Mouse (Mus musculus) heart, embryonic 12.5 days (tissue): ENCODE results near the gene Ankrd42. TPM values are rescaled to one million over a fixed set of nuclear protein-coding genes. Genes with fewer than 3 reads are reported as not detected.

Experiments
- ATAC-seq: fragments of 200-750 bp; cut with Nextera tagmentation; 2 replicates; pipeline ENCODE4 v1.8.0; 2017; ENCODE audit warnings: moderate TSS enrichment, moderate library complexity; ENCODE audit not compliant: insufficient number of reproducible peaks, low FRiP score
- H3K27ac ChIP-seq: fragments of 300-500 bp; sonication (generic); 2 replicates; pipeline ENCODE4 v1.5.1; 2016; ENCODE audit warnings: mild to moderate bottlenecking, moderate library complexity; ENCODE audit not compliant: poor library complexity, severe bottlenecking
- H3K27me3 ChIP-seq: fragments of 300-500 bp; sonication (generic); replicated peaks from 2 replicates; pipeline ENCODE4 v1.6.1; 2016; ENCODE audit warnings: mild to moderate bottlenecking, moderate library complexity
- H3K36me3 ChIP-seq: fragments of 300-500 bp; sonication (generic); 2 replicates; pipeline ENCODE4 v1.6.1; 2016; ENCODE audit warnings: mild to moderate bottlenecking, moderate library complexity
- H3K4me1 ChIP-seq: fragments of 300-500 bp; sonication (generic); replicated peaks from 2 replicates; pipeline ENCODE4 v1.6.1; 2016; ENCODE audit warnings: mild to moderate bottlenecking
- H3K4me2 ChIP-seq: fragments of 300-500 bp; sonication (generic); 2 replicates; pipeline ENCODE4 v1.6.1; 2016; ENCODE audit warnings: mild to moderate bottlenecking, moderate library complexity
- H3K4me3 ChIP-seq: fragments of 300-500 bp; sonication (generic); 2 replicates; pipeline ENCODE4 v1.5.1; 2016; ENCODE audit warnings: mild to moderate bottlenecking
- H3K9ac ChIP-seq: fragments of 300-500 bp; sonication (generic); 2 replicates; pipeline ENCODE4 v1.6.1; 2016; ENCODE audit warnings: mild to moderate bottlenecking, moderate library complexity
- H3K9me3 ChIP-seq: fragments of 300-500 bp; sonication (generic); replicated peaks from 2 replicates; pipeline ENCODE4 v1.6.1; 2016; ENCODE audit warnings: mild to moderate bottlenecking, moderate library complexity
- WGBS: fragments of 180-500 bp; shearing (Covaris S2); methylation state at CpG from one replicate; pipeline ENCODE4 v1.1.7; 2016; 5-methylcytosine and 5-hydroxymethylcytosine counted together
- polyA plus RNA-seq: library from polyadenylated mRNA; unstranded; fragments of >200 nt; fragmentation: Nextera tagmentation; extraction: Ambion mirVana; gene quantifications from 2 replicates; pipeline ENCODE4 v1.2.1, GENCODE M21; 2016

The Ankrd42 gene
- polyA plus RNA-seq, 1 experiment from 2014 or later, result 5.4 TPM

DNA sequence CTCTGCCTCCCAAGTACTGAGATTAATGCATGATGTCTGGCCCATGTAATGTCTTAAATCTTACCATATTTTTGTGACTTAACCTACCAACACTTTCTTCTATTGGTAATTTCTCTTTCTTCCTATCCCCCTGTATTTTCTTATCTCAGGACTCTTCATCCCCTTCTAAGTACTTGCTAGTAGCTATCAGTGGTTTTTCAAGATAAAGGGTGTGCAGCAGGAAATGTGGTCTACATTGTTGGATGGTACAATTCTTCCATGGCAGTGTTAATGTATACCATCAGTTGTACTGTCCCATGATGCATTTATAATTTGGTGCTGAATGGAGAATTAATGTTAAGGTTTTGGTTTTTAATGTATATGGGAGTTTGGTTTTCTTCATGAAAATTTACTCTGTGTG is 5.4 kb upstream of the Ankrd42 start:
- Histone ChIP-seq H3K27me3 (no peaks in the 10 kb centered on the region), H3K4me2 (no peak overlapping the region), H3K9me3 (no peaks in the 10 kb centered on the region), H3K36me3 (peaks cover 29% of the 10 kb centered on the region), H3K9ac (no peak overlapping the region), H3K27ac (no peak overlapping the region), H3K4me3 (no peak overlapping the region), H3K4me1 (0 out of 2 replicates have a peak, but pooled peaks cover 2% of the 10 kb centered on the region)
- ATAC-seq, result no peak

DNA sequence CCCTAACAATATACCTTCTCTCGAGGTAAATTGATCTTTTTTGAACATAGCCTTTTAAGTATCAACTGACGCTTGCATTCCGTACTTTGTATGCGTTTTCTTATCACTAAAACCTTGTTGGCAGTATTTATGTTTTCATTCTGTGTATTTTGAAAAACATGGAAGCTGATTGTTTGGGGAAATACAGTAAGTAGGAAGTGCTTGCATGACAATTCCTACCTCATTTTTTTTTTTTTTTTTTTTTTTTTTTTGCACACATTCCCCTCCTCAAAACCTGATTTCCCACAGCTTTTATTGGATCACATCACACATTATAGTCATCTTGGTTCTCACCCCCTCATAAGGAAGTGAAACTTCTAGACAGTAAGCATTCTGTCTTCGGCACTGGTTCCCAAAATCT is 1.1 kb upstream of the Ankrd42 start:
- H3K4me1 ChIP-seq, result peaks cover 9% of the 10 kb centered on the region
- H3K27ac ChIP-seq, result no peak overlapping the region
- H3K27me3 ChIP-seq, result peaks cover 8% of the 10 kb centered on the region
- no peak for ATAC-seq
- H3K9ac ChIP-seq, result no peak overlapping the region; the same call in 1 of the 2 replicates
- peak overlapping the region; percentile 99; the same call in 1 of the 2 replicates for H3K4me2 ChIP-seq
- H3K9me3 ChIP-seq, result no peaks in the 10 kb centered on the region
- peaks cover 12% of the 10 kb centered on the region for H3K36me3 ChIP-seq
- WGBS, result 84% methylated on average over 5 of the region's 5 CpGs
- H3K4me3 ChIP-seq, result peak overlapping the region; percentile 88

DNA sequence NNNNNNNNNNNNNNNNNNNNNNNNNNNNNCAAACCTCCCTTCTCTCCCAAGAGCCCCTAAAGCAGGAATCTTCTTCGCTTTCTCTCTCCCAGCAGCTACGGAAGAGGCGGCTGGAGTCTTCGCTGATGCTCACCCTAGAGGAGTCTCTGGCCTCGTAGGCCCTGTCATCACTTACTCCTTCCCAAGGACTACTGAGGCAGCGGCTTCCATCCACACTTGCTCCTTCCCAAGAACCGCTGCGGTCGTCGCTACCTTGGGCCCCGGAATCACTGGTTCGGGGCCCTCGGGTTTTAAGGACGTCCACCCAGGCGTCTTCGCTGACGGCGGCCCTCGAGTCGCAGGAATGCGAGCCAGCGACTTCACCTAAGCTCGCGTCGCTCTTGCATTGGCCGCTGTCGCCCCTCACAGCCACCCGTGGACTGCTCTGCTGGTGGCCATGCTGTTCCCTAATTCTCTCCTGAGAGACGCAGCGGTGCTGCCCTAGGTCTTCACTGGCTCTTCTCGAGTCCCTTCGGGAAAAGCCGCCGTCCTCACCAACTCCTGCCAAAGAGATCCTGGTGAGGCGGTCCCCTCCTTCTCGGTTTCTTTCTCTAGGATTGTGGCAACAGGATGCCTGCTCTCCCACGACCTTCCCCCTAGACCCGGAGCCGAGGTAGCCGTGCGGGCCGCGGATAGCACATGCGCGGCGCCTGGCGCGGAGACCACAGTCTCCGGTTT is 489 bp downstream of the Ankrd42 start:
- 2% methylated on average over 49 of the region's 49 CpGs for WGBS
- peaks cover 12% of the 10 kb centered on the region for H3K36me3 ChIP-seq
- no peak overlapping the region for H3K27ac ChIP-seq
- H3K4me3 ChIP-seq, result peak overlapping the region; percentile 88
- H3K4me2 ChIP-seq, result peak overlapping the region; percentile 99
- peak; percentile 79 for ATAC-seq
- peaks cover 9% of the 10 kb centered on the region for H3K4me1 ChIP-seq
- H3K27me3 ChIP-seq, result peaks cover 8% of the 10 kb centered on the region
- no peaks in the 10 kb centered on the region for H3K9me3 ChIP-seq
- H3K9ac ChIP-seq, result peak overlapping the region; percentile 80

DNA sequence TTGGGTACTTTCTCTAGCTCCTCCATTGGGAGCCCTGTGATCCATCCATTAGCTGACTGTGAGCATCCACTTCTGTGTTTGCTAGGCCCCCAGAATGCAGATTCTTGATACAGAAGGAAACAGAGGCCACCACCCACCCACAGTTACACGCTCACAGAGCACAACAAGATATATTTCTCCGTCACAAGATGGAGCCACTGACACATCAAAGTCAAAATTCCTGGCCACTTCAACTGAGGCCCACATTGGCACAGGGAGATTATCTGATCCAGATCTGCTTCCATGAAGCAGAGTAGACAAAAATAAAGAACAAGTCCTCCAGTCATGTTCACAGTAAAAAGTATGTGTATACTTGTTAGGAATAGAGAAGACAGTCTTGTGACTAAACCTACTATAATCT is 6.8 kb downstream of the Ankrd42 start:
- no peaks in the 10 kb centered on the region for H3K36me3 ChIP-seq
- H3K4me3 ChIP-seq, result no peak overlapping the region
- WGBS, result 33% methylated on average over 2 of the region's 2 CpGs
- no peak overlapping the region for H3K4me2 ChIP-seq
- H3K4me1 ChIP-seq, result no peaks in the 10 kb centered on the region
- no peak overlapping the region for H3K27ac ChIP-seq
- no peaks in the 10 kb centered on the region for H3K27me3 ChIP-seq
- no peak for ATAC-seq
- H3K9me3 ChIP-seq, result no peaks in the 10 kb centered on the region
- H3K9ac ChIP-seq, result no peak overlapping the region

DNA sequence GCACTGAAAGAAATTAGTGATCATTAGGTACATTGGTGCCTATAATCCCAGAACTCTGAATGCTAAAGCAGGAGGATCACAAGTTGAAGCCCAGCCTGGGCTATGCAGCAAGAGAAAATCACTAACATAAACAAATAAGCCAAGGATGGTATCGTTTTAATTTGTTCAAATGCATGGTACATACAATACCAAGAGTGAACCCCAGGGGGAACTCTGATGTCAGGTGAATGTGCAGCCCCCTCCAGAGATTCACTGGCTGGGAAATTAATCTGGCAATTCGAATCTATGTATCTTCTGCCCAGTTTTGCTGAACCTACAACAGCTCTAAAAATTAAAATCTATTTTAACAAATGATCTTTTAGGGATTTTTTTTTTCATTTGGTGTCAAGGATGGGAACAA is 12.5 kb downstream of the Ankrd42 start:
- Histone ChIP-seq H3K27ac (no peak overlapping the region), H3K36me3 (no peaks in the 10 kb centered on the region), H3K4me2 (no peak overlapping the region), H3K4me1 (no peaks in the 10 kb centered on the region), H3K4me3 (no peak overlapping the region), H3K9ac (no peak overlapping the region), H3K27me3 (no peaks in the 10 kb centered on the region), H3K9me3 (no peaks in the 10 kb centered on the region)
- 47% methylated on average over 2 of the region's 2 CpGs for WGBS
- no peak for ATAC-seq

DNA sequence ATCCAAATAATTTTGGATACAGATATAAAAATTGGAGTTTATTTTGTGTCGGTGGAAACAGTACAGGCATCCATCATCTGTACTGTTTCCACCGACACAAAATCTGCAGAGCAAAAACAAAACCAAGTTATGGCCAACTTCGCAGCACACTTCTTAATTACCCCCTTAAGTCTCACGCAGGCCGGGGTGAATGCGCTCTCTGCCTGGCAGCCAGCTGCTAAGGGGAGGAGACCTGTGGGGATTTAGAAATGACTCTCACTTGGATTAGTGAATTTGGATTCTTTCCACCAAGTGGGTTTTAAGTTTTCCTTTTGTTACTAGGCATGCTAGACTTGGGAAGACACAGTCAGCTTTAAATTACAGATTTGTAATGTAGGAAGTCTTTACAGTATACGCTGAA is 26.1 kb downstream of the Ankrd42 start:
- WGBS, result 81% methylated on average over 7 of the region's 7 CpGs
- Histone ChIP-seq H3K9ac (no peak overlapping the region), H3K27ac (no peak overlapping the region), H3K36me3 (peaks cover 7% of the 10 kb centered on the region; the same call in 1 of the 2 replicates), H3K4me3 (no peak overlapping the region), H3K4me2 (no peak overlapping the region), H3K4me1 (no peaks in the 10 kb centered on the region), H3K27me3 (no peaks in the 10 kb centered on the region), H3K9me3 (no peaks in the 10 kb centered on the region)
- no peak for ATAC-seq

DNA sequence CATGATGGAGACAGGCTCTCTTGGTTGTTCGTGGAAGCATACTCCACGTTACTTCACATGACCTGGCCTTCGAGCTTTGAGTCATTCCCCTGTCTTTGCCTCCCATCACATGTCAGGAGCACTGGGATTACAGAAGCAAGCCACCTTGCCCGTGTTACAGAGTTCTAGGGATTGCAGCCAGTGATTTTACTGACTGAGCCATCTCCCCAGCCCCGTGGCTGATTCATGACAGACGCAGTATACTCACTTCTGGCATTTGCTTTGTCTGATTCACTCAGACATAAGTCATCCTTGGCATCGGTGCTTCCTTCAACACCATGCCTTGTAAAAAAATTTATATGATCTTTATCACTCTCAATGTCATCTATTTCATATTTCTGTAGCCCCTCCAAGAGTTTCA is 32.0 kb downstream of the Ankrd42 start:
- Histone ChIP-seq H3K4me1 (no peaks in the 10 kb centered on the region), H3K27me3 (no peaks in the 10 kb centered on the region), H3K36me3 (peaks cover 13% of the 10 kb centered on the region; the same call in 1 of the 2 replicates), H3K4me2 (no peak overlapping the region), H3K27ac (no peak overlapping the region), H3K9ac (no peak overlapping the region), H3K4me3 (no peak overlapping the region), H3K9me3 (no peaks in the 10 kb centered on the region)
- no peak for ATAC-seq
- 87% methylated on average over 7 of the region's 7 CpGs for WGBS

DNA sequence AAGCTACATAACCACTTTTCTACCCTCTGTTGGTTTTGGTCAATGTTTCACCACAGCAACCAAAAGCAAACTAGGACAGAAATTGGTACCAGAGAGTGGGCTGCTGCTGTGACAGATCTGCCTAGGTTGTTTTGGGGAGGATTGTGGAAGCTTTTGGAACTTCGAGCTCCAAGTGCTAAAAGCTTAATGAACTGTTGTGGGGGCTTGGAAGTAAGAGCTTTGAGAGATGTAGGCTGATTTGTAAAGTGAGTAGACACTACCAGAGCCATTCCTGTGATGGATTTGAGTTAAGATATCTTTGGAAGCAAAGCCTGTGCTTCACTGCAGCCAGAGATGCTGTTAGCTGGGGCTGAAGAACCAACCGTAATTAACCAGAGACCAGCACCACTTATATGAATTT is 46.1 kb downstream of the Ankrd42 start:
- Histone ChIP-seq H3K4me3 (no peak overlapping the region), H3K36me3 (no peaks in the 10 kb centered on the region), H3K27me3 (no peaks in the 10 kb centered on the region), H3K9ac (no peak overlapping the region), H3K4me2 (no peak overlapping the region), H3K4me1 (no peaks in the 10 kb centered on the region), H3K9me3 (no peaks in the 10 kb centered on the region), H3K27ac (no peak overlapping the region)
- ATAC-seq, result no peak
- WGBS, result 76% methylated on average over 2 of the region's 2 CpGs

DNA sequence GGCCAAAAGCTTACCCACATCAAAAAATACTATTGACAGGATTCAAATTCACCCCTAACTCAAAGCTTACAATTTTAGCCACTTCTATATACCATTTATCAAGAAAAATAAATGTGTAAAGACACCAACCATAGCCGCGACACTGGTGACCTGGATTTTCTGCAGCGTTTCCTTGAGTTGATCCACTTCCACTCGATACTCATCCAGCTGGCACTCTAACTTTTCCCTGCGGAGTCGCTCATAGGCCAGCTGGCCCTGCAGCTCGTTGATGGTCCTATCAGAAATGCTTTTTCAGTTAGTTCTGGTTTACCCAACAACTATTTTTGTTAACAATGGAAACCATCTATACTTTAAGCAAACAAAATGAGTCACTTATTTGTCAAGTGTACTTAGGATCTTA is 47.0 kb downstream of the Ankrd42 start:
- ATAC-seq, result no peak
- no peaks in the 10 kb centered on the region for H3K27me3 ChIP-seq
- H3K9ac ChIP-seq, result no peak overlapping the region
- no peak overlapping the region for H3K27ac ChIP-seq
- no peak overlapping the region for H3K4me3 ChIP-seq
- no peaks in the 10 kb centered on the region for H3K9me3 ChIP-seq
- no peaks in the 10 kb centered on the region for H3K36me3 ChIP-seq
- H3K4me1 ChIP-seq, result no peaks in the 10 kb centered on the region
- no peak overlapping the region for H3K4me2 ChIP-seq
- WGBS, result 85% methylated on average over 7 of the region's 7 CpGs

DNA sequence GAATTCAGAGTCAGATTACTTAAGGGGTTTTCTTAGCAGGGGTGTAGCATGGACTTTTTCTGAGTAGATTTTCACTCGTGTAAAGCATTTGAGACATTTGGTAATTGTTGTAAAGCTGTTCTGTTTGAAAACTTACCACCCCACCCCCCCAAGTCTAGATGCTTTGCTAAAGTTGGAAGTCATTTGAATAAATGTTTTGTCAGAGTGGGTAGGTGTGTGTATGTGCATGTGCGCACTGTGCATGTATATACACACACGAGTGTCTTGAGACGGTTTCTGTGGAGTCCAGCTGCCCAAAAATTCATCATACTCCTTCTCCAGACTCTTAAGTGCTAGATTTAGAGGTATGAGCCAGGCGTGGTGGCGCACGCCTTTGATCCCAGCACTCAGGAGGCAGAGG is 53.4 kb downstream of the Ankrd42 start:
- no peak for ATAC-seq
- 89% methylated on average over 7 of the region's 7 CpGs for WGBS
- H3K4me3 ChIP-seq, result no peak overlapping the region

DNA sequence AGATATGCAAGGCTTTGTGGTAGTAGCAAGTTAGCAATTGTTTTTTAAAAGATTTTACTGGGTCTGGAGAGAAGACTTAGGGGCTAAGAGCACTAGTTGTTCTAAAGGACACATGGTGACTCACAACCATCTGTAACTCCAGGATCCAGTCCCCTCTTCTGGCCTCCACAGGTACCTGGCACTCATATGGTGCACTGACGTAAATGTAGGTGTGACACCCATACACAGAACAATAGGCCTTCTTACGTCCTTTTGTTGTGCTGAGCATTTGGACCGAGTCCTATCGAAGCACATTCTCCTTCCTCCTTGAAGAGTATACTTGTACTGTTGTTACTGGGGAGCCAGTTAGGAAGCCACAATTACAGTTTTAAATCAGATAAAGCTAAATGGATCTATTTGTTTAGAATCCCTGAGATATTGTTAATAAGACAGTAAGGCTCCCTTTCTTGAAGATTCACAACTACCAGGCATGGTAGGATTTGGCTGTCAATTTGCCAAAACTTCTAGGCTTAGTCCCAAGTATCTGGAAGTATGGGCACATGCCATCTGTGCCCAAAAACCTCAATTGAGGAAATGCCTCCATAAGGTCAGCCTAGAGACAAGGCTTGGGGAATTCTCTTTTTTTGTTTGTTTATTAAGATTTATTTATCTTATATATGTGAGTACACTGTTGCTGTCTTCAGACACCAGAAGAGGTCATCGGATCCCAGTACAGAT is 56.3 kb downstream of the Ankrd42 start:
- Histone ChIP-seq H3K36me3 (peaks cover 41% of the 10 kb centered on the region), H3K27ac (no peak overlapping the region), H3K27me3 (no peaks in the 10 kb centered on the region), H3K4me1 (no peaks in the 10 kb centered on the region), H3K4me2 (no peak overlapping the region), H3K4me3 (no peak overlapping the region), H3K9me3 (no peaks in the 10 kb centered on the region), H3K9ac (no peak overlapping the region)
- no peak for ATAC-seq
- 82% methylated on average over 5 of the region's 5 CpGs for WGBS

More for the DNA sequence above, 53.4 kb downstream of the Ankrd42 start:
- peaks cover 28% of the 10 kb centered on the region for H3K36me3 ChIP-seq
- H3K27ac ChIP-seq, result no peak overlapping the region
- H3K9ac ChIP-seq, result no peak overlapping the region
- H3K4me1 ChIP-seq, result no peaks in the 10 kb centered on the region
- no peaks in the 10 kb centered on the region for H3K9me3 ChIP-seq
- no peak overlapping the region for H3K4me2 ChIP-seq
- no peaks in the 10 kb centered on the region for H3K27me3 ChIP-seq
